Mouse (Mus musculus) E14TG2a.4 (cell line): ENCODE results near the gene Btg3.

Source experiments
- CTCF ChIP-seq: conservative IDR thresholded peaks from 2 replicates; pipeline ENCODE4 v1.5.1; 2014; ENCODE audit warnings: low read length
- NANOG ChIP-seq: IDR thresholded peaks from 2 replicates; pipeline ENCODE4 v1.6.1; 2014; ENCODE audit warnings: borderline replicate concordance, low read length, mixed read lengths
- POU5F1 ChIP-seq: IDR thresholded peaks from 2 replicates; pipeline ENCODE4 v1.6.1; 2014; ENCODE audit warnings: low read length, borderline replicate concordance

DNA sequence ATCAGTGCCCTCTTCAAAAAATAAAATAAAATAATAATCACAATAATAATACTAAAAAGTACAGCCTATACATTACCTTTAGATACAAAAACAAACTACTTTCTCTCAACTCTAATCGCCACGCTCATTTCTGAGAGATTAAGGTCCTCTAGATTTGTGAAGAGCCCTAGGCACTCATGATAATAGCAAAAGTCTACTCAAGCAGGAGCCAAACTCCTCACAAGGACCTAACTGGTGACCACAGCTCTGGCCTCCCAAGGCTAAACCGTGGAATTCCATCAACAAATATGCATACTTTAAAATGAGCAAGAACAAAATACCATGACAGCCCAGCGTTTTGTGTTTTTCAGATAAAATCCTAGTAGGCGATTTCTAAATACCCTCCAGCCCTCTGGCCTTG, 4.2 kb downstream of the Btg3 start:
- TF ChIP-seq CTCF (no peak), NANOG (no peak), POU5F1 (no peak)
